Mouse (Mus musculus): ENCODE data around the gene Dhx35.

Gene Dhx35

DNA sequence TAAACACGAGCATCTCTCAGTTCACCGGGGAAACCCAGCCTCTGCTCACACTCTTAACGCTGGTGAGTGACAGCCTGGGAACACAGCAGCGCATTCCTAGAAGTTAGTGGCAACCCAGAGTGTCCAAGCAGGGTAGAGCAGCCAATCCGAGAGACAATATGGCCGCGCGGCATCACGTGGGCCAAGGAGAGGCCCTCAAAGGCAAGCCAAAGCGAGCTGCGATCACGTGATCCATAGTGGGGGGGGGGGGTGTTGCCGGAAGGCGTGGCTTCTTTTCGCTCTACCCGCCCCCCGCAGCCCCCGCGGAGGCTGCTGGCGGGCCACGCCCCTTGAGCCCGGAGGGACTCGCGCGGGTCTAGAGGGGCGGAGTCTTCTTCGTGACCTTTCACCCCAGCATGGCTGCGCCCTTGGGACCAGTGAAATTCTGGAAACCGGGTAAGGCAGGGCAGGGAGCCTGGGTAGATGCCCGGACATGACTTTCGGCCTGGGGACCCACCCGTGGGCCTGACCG, at the start of gene Dhx35:
Gene Dhx35, plus strand, starts transcription at position 314 of the 511 bp plus-strand sequence.
- peak; percentile 98 for DNase-seq (ENCODE audit: low spot score)

DNA sequence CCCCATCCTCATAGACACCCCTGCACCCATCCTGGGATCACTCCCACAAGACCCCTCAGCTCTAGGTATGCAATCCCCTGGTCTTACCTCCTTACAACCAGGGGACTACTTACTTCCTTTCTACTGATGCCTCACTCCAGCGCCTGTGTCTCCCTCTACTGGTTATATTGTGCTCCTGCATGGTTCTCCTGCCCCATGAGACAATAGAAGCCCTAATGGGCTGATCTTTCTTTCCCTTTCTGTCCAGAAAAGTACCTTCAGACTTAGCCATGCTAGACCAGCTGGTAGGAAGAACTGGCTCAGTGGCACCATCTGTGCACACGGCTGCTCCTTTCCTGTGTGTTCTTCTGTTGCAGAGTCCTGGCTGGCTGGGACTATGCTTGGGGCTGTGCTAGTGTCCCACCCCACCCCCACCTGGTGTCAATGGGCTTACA, 49.5 kb upstream of the Dhx35 start:
- no peak for DNase-seq (ENCODE audit: low spot score)

DNA sequence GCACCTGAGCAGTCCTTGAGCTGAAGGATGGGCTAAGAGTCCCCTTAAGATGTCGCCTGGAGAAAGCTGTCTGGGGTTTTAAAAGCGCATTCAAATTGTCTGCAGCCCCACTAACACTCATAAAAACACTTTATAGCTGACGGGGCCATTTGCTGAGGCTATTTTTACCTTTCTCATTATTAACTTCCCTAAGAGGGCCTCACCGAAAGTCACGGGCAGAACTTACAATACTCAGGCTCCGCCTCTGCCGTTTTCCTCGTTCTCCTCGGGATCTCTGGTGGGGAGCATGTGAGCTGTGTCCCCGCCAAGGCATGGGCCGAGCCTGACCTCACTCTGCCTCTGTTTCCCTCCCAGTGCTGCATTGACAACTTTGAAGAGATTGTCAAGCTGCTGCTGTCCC, 48.4 kb upstream of the Dhx35 start:
- no peak for DNase-seq (ENCODE audit: low spot score)

DNA sequence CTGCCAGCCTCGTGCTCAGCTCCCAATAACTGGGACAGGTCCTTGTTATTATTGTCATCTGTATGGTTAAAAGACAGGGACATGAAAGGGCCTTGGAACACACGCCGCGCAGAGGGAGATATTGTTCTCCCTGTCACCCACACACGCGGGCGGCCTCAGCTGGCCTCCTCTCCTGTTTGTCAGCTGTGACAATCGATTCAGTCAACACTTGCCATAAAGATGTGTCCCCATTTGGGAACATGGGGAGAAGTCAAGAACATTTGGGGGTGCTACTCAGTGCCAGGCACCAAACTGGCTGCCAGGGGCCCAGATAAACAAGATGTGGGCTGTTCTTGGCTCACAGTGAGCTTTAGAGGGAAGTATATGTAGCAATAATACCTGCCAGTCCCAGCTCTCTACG, 45.2 kb upstream of the Dhx35 start:
- DNase-seq (ENCODE audit: low spot score), result no peak

DNA sequence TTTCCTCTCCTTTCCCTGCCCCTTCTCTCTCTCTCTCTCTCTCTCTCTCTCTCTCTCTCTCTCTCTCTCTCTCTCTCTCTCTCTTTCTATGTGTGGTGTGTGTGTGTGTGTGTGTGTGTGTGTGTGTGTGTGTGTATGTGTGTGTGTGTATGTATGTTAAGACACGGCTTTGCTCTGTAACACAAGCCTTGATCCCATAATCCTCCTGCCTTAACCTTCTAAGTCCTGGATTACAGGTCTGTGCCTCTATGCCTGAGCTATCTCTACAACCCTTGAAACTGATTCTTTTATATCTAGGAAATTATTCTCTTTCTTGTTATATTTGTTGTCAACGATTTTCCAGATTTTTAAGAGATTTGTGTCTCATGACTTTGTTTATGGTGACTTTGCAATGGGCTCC, 34.4 kb upstream of the Dhx35 start:
- no peak for DNase-seq (ENCODE audit: low spot score)

DNA sequence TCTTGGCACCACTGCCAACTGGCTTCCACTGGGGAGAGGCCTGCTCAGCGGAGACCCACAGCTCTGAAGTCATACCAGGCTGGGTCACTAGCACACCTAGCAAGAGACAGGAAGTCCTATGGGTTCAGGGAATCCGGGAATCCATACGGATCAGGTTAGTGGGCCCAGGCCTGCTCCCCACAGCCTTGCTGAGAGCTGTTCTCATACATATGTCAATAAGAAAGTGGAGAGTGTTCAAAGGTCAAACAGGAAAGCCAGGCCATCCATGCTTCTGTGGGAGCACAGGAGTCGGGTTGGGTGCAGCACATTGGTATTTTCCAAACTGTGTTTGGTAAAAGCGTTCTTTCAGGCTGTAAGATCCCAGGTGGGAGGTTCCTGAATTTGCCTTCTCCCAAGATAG, 32.3 kb upstream of the Dhx35 start:
- no peak for DNase-seq (ENCODE audit: low spot score)

DNA sequence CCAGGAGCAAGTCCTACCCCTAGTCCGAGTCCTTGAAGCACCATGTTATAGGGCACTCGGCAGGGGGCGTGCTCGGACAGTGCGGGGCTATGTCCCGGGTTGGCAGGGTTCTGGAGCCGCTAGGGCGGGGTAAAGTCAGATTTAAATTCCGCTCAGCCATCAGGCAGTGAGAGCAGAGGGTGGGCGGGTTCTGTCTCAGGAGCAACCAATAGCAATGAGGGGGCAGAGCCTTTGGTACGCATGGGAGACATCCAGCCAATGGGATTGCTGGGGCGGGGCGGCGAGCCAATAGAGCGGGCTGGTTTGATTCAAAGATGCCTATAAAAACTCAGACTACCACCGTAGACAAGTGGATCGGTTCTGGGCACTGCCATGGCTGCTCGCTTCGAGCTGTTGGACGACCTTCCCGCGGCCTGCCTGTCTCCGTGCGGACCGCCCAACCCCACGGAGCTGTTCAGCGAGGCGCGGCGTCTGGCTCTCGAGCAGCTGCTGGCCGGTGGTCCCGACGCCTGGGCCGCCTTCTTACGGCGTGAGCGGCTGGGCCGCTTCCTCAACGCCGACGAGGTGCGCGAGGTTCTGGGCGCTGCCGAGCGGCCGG, 26.8 kb upstream of the Dhx35 start, which contains the start of gene Fam83d:
Gene Fam83d, plus strand, starts transcription at position 352 of the 598 bp plus-strand sequence.
- DNase-seq (ENCODE audit: low spot score), result peak; percentile 97

DNA sequence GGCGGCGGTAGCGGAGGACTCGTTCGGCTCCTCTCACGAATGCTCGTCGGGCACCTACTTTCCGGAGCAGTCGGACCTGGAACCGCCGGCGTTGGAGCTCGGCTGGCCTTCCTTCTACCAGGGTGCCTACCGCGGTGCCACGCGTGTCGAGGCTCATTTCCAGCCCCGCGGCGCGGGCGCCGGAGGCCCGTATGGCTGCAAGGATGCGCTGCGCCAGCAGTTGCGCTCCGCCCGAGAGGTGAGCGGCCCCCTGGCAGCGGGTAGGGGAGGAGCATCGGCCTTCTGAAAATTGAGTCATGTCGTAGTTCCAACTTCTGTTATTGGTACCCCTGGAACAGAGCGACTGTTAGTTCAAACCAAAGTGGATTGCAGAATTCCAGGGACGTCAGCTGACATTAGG, 26.3 kb upstream of the Dhx35 start:
- DNase-seq (ENCODE audit: low spot score), result peak; percentile 64

DNA sequence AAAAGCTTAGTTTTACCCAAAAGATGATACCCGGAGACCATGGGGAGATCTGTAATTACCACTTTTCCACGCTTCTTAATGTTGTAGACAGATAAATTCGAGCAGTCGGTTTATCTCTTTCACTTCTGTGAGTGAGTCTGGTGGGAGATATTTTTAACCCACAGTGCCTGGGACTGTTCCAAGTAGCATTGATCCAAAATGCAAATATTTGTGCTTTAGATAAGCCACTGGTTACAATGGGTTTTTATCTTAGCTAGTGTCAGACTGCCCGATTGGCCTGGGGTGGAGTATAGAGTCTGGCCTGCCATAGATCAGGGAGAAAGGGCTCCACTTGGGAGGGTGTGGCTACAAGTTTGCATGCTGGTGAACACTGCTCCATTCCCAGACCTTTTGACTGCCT, 25.8 kb upstream of the Dhx35 start:
- no peak for DNase-seq (ENCODE audit: low spot score)

DNA sequence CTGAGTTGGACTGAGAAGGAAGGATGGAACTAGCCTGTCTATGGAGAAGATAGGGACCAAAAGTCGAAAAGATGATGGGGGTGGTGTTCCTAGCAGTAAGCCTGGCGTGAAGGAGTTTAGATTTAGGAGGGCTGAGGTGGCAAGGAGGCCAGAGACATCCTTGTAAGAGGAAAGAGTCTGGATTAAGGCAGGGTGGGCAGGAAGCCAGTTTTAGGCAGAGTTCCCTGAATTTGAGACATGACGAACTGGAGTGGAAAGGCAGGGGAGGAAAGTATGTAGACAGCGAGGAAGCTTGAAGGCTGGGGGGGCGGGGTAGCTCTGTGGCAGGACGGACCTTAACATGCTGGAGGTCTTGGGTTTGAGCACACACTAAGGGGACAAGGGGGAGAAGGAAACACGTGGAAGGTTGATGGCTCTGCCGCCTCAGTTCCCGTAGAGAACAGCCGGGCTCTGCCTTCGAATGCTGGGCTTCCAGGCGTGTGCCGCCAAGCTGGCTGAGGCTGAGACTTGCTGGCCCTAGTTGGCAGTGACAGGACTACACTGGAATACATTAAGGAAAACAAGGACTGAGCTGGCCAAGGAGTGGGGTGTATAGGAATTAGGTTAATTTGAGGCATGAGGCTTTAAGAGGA, 24.4 kb upstream of the Dhx35 start:
- peak; percentile 71 for DNase-seq (ENCODE audit: low spot score)

DNA sequence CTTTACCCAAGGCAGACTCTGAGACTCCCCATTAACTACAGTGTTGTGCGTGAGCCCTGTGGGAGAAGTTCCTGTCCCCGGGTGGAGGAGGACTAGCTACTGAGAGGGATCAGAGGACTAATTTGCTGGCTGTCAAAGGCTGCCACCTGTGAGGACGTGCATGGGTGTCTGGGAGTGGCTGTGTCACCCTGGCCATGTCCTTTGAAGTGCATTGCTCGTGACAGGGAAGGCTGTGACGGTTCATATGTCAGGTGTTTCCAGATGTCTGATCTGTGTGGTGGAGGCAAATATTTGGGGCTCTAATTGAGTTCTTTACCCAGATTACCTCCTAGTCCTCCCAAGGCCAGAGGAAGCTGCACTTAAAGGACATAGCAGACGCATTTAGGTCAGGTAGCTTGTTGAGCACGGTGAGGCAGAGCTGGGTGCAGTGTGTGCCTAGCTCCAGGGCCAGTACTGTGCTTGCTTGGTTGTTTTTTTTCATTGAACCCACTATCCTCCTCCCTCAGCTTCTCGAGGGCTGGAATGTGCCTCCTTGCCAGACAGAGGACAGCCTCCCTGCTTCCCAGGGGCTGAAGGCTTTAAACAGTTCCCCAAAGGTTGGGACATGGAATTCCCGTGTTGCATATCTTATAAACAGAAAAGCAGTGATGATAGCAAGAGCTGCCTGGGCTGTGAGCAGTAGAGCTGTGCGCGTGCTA, 23.4 kb upstream of the Dhx35 start:
- DNase-seq (ENCODE audit: low spot score), result no peak

DNA sequence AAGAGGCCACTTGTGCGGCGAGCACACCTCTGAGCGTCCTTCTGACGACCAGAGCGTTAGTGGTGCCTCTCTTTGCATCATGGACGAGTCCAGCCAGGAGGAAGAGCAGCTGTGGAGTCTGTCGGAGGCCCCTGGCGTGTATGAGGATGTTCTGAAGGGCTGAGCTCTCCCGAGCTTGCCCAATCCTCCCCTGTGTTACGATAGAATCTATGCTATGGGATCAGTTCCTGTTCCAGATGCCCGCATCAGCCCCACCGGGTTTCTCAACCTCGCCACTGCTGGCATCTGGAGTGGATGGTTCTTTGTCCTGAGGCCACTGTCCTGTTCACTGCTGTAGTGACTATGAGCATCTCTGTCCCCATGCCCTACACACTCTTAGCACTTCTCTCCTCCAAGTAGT, 21.8 kb upstream of the Dhx35 start:
- no peak for DNase-seq (ENCODE audit: low spot score)

DNA sequence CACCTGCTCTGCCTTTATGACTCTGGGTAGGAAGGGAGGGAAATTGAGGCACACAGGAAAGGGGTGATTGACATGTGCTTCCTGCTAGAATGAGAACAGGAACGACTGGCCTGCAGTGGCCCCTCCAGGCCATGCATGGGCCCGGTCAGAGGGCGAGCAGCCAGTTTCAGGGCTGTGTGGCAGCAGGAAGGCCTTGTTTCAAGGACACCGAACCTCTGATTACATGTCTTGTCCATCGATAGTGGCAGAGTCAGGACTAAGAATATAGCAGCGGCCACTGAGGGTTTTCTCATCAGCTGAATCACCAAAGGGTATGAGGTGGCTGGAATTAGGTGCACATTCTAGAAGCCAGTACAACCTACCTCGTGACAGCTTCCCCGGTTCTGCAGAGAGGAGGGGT, 19.7 kb upstream of the Dhx35 start:
- no peak for DNase-seq (ENCODE audit: low spot score)

DNA sequence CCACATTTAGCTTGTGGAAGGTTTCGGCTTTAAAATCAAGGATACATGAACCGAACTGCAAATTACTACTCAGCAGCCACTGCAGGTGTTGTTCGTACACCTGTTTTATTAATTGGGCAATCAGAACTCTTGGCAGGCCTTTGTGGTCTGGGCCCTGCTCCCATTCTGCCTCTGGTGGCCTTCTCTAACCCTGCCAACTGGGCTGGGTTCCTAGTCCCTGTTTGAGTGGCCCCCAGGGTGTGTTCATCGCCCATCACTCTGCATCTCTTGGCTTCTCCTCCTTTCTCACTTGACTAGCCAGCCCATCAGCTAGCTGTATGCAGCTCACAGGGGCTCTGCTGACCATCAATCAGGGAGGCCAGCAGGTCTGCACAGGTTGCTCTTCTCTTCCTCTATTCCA, 17.9 kb upstream of the Dhx35 start:
- DNase-seq (ENCODE audit: low spot score), result no peak

DNA sequence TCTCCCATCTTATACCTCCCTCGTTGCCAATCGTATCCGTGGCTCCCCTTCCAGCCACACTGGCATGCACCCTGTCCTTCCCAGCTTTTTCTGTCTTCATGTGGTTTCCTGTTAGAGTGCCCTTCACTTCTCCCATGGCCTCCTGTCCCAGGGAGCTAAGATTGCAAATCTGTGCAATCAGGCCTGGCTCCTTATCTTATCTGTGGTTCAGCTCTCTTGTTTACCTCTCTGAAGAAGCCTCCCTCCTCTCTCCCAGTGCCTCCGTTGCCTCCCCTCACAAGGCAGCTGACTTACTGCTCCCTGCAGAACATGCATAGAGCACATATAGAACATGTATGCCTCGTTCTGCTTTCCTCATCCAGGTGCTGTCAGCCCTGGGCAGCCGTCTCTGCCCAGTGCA, 17.1 kb upstream of the Dhx35 start:
- DNase-seq (ENCODE audit: low spot score), result no peak

DNA sequence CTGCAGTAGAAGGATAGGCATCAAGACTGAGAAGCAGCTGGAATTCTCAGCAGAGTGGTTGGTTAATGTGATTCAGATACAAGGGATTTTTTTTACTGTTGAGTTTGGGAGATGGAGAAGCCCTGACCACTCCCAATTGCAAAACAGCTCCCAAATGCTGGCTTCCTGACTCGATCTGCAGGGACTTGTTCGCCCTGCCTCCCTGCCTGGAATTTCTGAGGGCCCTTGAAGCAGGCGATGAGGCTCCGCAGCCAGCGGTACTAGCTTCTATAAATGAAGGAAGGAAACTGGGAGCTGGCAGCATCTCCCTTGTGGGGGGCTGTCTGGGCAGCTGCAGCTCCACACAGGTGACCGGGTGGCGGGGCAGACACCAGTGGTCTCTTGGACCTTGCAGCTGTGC, 16.3 kb upstream of the Dhx35 start:
- DNase-seq (ENCODE audit: low spot score), result no peak

DNA sequence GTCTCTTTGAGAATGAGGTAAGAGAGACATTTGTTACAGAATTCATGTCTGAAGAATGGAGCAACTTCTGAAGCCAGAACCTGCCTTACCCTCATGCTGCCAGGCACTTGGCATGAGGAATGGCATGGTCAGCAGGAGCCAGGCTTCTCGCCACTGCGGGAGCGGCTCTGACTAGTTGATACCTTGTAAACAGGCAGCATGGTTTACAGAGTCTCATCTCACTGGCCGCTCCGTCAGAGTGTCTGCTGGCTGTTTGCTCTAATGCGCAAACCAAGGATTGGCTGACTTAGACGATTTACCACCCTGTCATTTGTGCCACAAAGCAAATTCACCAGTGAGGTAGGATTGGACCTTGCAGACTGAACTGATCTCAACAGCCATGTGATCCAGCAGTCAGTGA, 13.5 kb upstream of the Dhx35 start:
- no peak for DNase-seq (ENCODE audit: low spot score)

DNA sequence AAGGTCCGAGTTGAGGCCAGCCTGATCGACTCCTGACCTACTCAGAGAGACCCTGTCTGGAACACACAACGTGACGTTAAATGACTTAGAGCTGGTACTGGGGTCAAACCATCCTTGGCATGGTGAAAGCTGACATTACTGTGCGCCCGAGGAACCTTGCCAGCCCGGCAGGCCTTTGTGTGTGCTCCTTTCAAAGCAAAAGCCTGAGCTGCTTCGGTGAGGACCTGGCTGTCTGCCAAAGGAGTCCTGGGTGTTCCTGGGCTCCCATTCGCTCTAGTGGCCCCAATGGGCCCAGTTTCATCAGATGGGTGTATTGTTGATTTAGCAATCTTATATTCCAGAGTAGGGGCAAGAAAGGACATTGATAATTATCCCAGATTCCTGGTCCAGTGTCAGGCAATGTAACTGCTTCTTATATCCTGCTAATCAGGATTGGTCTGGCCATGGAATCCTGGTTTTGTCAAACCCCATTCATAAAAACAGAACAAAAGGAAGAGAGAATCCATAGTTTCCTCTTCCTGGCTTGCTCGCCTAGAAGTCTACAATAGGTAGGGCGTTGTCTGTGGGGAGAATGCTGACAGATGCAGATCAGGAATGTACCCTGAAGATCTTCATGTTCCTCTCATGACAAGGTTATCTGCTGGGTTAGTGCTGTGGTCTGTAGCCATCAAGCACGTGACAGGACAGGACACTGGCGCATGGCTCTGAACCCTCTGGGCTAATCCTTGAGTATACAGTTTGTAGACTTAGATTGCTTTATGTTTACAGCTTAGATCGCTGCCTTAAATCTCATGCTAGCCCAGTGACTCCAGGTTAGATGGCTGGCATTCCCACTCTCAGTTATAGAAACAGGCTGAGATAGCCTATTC, 7.4 kb upstream of the Dhx35 start:
- DNase-seq (ENCODE audit: low spot score), result no peak

DNA sequence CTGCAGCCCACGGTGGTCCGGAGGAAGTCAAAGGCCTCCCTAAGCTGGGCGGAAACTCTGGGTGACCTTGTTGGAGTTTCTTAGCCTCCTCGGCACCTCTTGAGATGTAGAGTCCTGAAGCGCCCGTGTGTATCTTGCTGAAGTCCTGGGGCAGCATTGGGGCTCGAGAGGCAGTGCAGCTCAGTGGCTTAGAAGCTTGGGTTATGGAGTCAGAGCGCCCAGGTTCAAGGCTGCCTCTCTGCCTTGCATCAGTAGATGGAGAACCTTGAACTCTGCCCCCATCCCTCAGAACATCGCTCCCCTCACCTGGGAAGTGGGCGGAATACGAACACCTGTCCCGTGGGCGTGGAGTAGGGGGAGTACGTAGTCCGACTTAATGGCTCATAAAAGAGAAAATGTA, 436 bp downstream of the Dhx35 start:
- no peak for DNase-seq (ENCODE audit: low spot score)

DNA sequence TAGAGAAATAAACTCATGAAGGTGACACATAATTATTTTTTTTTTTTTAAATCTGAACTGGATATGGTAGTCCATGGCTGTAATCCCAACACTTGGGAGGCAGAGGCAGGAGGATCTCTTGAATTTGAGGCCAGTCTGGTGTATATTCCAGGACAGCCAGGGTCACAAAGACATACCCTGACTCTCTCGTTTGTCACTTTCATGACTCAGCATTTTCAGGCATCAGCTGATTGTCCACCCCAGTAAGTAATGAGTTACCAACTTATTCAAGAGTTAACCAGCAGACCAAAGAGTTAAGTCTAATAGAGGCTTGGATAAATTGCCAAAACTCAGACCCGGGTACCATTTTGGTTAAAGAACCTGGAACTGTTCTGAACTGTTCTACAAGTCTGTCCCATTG, 1.3 kb downstream of the Dhx35 start:
- no peak for DNase-seq (ENCODE audit: low spot score)

DNA sequence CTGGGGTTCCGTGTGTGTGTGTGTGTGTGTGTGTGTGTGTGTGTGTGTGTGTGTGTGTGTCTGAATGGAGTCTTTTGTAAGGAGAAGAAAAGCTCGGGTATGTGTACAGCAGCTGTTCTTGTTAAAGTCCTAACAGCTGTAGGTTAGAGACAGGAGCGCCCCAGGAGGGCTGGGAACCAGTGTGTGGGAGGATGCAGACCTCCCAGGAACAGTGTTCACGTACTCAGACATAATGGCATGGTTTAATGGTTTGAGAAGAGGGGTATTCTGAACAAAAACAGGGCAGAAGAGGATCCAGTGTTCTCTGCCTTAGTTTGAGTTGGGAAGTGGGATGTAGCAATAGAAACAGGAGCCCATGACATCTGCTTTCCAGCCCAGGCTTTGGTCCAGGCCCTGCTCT, 4.7 kb downstream of the Dhx35 start:
- no peak for DNase-seq (ENCODE audit: low spot score)

DNA sequence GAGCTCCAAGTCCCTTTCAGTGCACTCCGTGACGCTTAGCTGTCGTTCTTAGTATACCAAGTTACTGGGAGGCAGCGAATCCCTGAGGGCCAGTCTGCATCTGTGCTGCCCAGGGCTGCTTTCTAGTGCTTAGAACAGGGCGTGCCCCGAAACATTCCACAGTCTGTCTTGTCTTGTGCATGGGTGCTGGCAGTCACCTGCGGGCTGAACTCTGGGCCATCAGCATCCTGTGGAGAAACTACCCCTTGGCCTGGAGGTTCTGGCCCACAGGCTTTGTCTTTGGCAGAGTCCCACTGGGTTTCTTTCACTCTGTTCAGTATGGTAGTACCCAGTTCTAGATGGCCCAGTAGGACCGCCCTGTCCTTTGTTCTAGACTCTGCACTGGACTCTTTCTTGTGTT, 6.2 kb downstream of the Dhx35 start:
- DNase-seq (ENCODE audit: low spot score), result no peak
